Mouse (Mus musculus) MEL (cell line): ENCODE results near the gene Tnp2. TPM values are rescaled to one million over a fixed set of nuclear protein-coding genes. Genes with fewer than 3 reads are reported as not detected.

Experiments used
- DNase-seq: peaks from one replicate; pipeline ENCODE4 v3.0.0; 2011; ENCODE audit warnings: low read depth, low spot score
- H3K27ac ChIP-seq: 2 replicates; pipeline ENCODE4 v1.5.1; 2012; ENCODE audit warnings: low read depth, mild to moderate bottlenecking, control low read depth, low read length, moderate library complexity; ENCODE audit not compliant: control insufficient read depth
- H3K27me3 ChIP-seq, 2 experiments: fragments of 150-350 bp in 1 of 2; sonication (generic) in 1 of 2; 2 replicates each; pipeline ENCODE4 v1.6.1; 2012; ENCODE audit warnings: low read length in 2 of 2, mild to moderate bottlenecking in 2 of 2, improper control_type of control experiment in 1 of 2, moderate library complexity in 1 of 2; ENCODE audit not compliant: insufficient read depth in 2 of 2, control insufficient read depth in 1 of 2
- H3K36me3 ChIP-seq, 2 experiments: 2 replicates each; pipeline ENCODE4 v1.6.1; 2012 to 2014; ENCODE audit warnings: low read length in 2 of 2, improper control_type of control experiment in 1 of 2, inconsistent platforms in 1 of 2, mild to moderate bottlenecking in 1 of 2; ENCODE audit not compliant: insufficient read depth in 2 of 2, control insufficient read depth in 1 of 2
- H3K4me1 ChIP-seq, 2 experiments: fragments of 150-350 bp in 1 of 2; sonication (generic) in 1 of 2; 2 replicates each; pipeline ENCODE4 v1.6.1; 2012; ENCODE audit warnings: low read length in 2 of 2, improper control_type of control experiment in 1 of 2, mild to moderate bottlenecking in 1 of 2; ENCODE audit not compliant: insufficient read depth in 2 of 2, control insufficient read depth in 1 of 2
- H3K4me3 ChIP-seq, 2 experiments: fragments of 150-350 bp in 1 of 2; sonication (generic) in 1 of 2; 2 replicates each; pipeline ENCODE4 v1.5.1; 2012; ENCODE audit warnings: low read depth in 2 of 2, low read length in 2 of 2, mild to moderate bottlenecking in 2 of 2, moderate library complexity in 2 of 2, control low read depth in 1 of 2, improper control_type of control experiment in 1 of 2; ENCODE audit not compliant: control insufficient read depth in 1 of 2, insufficient read depth in 1 of 2
- H3K79me2 ChIP-seq: 2 replicates; pipeline ENCODE4 v1.6.1; 2012; ENCODE audit warnings: mild to moderate bottlenecking, low read length, moderate library complexity; ENCODE audit not compliant: control insufficient read depth, poor library complexity, insufficient read depth
- H3K9ac ChIP-seq: 2 replicates; pipeline ENCODE4 v1.6.1; 2012; ENCODE audit warnings: low read depth, mild to moderate bottlenecking, control low read depth, low read length, moderate library complexity; ENCODE audit not compliant: control insufficient read depth, poor library complexity, severe bottlenecking
- H3K9me3 ChIP-seq: fragments of 150-350 bp; sonication (generic); replicated peaks from 2 replicates; pipeline ENCODE4 v1.6.1; 2012; ENCODE audit warnings: mild to moderate bottlenecking, low read length, improper control_type of control experiment, moderate library complexity; ENCODE audit not compliant: insufficient read depth
- CHD2 ChIP-seq: IDR thresholded peaks from 2 replicates; pipeline ENCODE4 v1.6.1; 2011; ENCODE audit warnings: low read length, improper control_type of control experiment
- CTCF ChIP-seq, 3 experiments: IDR thresholded peaks in 2 of 3; conservative IDR thresholded peaks in 1 of 3; 2 replicates each; pipeline ENCODE4 v1.5.1; 2011 to 2012; ENCODE audit warnings: low read length in 3 of 3, low read depth in 2 of 3, mild to moderate bottlenecking in 2 of 3, improper control_type of control experiment in 1 of 3, inconsistent platforms in 1 of 3, mixed read lengths in 1 of 3, moderate library complexity in 1 of 3; ENCODE audit not compliant: control insufficient read depth in 1 of 3, insufficient read depth in 1 of 3, poor library complexity in 1 of 3, severe bottlenecking in 1 of 3
- E2F4 ChIP-seq: IDR thresholded peaks from 2 replicates; pipeline ENCODE4 v1.6.1; 2011; ENCODE audit warnings: low read depth, low read length, improper control_type of control experiment, borderline replicate concordance
- ELF1 ChIP-seq: IDR thresholded peaks from 2 replicates; pipeline ENCODE4 v1.6.1; 2014; ENCODE audit warnings: low read depth, mild to moderate bottlenecking, inconsistent platforms, low read length, improper control_type of control experiment, moderate library complexity
- ETS1 ChIP-seq: IDR thresholded peaks from 2 replicates; pipeline ENCODE4 v1.6.1; 2012; ENCODE audit warnings: low read depth, mild to moderate bottlenecking, inconsistent platforms, low read length, improper control_type of control experiment, moderate library complexity
- GABPA ChIP-seq: IDR thresholded peaks from 2 replicates; pipeline ENCODE4 v1.6.1; 2012; ENCODE audit warnings: low read depth, mild to moderate bottlenecking, inconsistent platforms, low read length, improper control_type of control experiment, moderate library complexity
- GATA1 ChIP-seq: IDR thresholded peaks from 2 replicates; pipeline ENCODE4 v1.6.1; 2011; ENCODE audit warnings: low read depth, low read length, improper control_type of control experiment
- JUND ChIP-seq: IDR thresholded peaks from 2 replicates; pipeline ENCODE4 v1.6.1; 2011; ENCODE audit warnings: low read depth, mild to moderate bottlenecking, improper control_type of control experiment, low read length
- MAFK ChIP-seq: IDR thresholded peaks from 2 replicates; pipeline ENCODE4 v1.6.1; 2011; ENCODE audit warnings: low read depth, mild to moderate bottlenecking, low read length, improper control_type of control experiment, borderline replicate concordance
- MYC ChIP-seq: IDR thresholded peaks from 2 replicates; pipeline ENCODE4 v1.6.1; 2011; ENCODE audit warnings: low read depth, mild to moderate bottlenecking, low read length, improper control_type of control experiment, moderate library complexity
- NELFE ChIP-seq: IDR thresholded peaks from 2 replicates; pipeline ENCODE4 v1.6.1; 2011; ENCODE audit warnings: low read depth, low read length, improper control_type of control experiment
- NRF1 ChIP-seq: IDR thresholded peaks from 2 replicates; pipeline ENCODE4 v1.6.1; 2014; ENCODE audit warnings: low read depth, mild to moderate bottlenecking, inconsistent platforms, low read length, improper control_type of control experiment, moderate library complexity; ENCODE audit not compliant: poor library complexity, insufficient read depth, severe bottlenecking
- POLR2A ChIP-seq, 2 experiments: IDR thresholded peaks; 2 replicates each; pipeline ENCODE4 v1.6.1; 2011 to 2012; ENCODE audit warnings: low read length in 2 of 2, mild to moderate bottlenecking in 2 of 2, control low read depth in 1 of 2, improper control_type of control experiment in 1 of 2, low read depth in 1 of 2, moderate library complexity in 1 of 2; ENCODE audit not compliant: control insufficient read depth in 1 of 2, insufficient read depth in 1 of 2, poor library complexity in 1 of 2
- POLR2AphosphoS5 ChIP-seq: IDR thresholded peaks from 2 replicates; pipeline ENCODE4 v1.6.1; 2012; ENCODE audit warnings: low read depth, borderline replicate concordance, mild to moderate bottlenecking, inconsistent platforms, low read length, moderate library complexity, mixed read lengths
- RCOR1 ChIP-seq: IDR thresholded peaks from 2 replicates; pipeline ENCODE4 v1.6.1; 2012; ENCODE audit warnings: low read depth, mild to moderate bottlenecking, inconsistent platforms, low read length, improper control_type of control experiment
- SMC3 ChIP-seq: IDR thresholded peaks from 2 replicates; pipeline ENCODE4 v1.6.1; 2011; ENCODE audit warnings: low read depth, low read length, improper control_type of control experiment
- TAL1 ChIP-seq: IDR thresholded peaks from 2 replicates; pipeline ENCODE4 v1.6.1; 2012; ENCODE audit warnings: mild to moderate bottlenecking, inconsistent platforms, low read length, moderate library complexity, mixed read lengths
- UBTF ChIP-seq: IDR thresholded peaks from 2 replicates; pipeline ENCODE4 v1.6.1; 2012; ENCODE audit warnings: low read depth, mild to moderate bottlenecking, inconsistent platforms, low read length, improper control_type of control experiment, moderate library complexity, borderline replicate concordance; ENCODE audit not compliant: insufficient read depth
- USF2 ChIP-seq, 2 experiments: IDR thresholded peaks; 2 replicates each; pipeline ENCODE4 v1.6.1; 2011 to 2012; ENCODE audit warnings: improper control_type of control experiment in 2 of 2, low read length in 2 of 2, borderline replicate concordance in 1 of 2, inconsistent platforms in 1 of 2, low read depth in 1 of 2, mild to moderate bottlenecking in 1 of 2; ENCODE audit not compliant: insufficient read depth in 1 of 2
- ZKSCAN1 ChIP-seq: IDR thresholded peaks from 2 replicates; pipeline ENCODE4 v1.6.1; 2012; ENCODE audit warnings: low read depth, mild to moderate bottlenecking, inconsistent platforms, low read length, improper control_type of control experiment, moderate library complexity
- ZMIZ1 ChIP-seq: IDR thresholded peaks from 2 replicates; pipeline ENCODE4 v1.6.1; 2012; ENCODE audit warnings: low read depth, mild to moderate bottlenecking, inconsistent platforms, low read length, improper control_type of control experiment, moderate library complexity
- polyA plus RNA-seq, 2 experiments: library from polyadenylated mRNA; stranded (reverse) in 1 of 2; unstranded in 1 of 2; fragments of >175 nt in 1 of 2; fragments of >200 nt in 1 of 2; gene quantifications; 2 replicates each; pipeline versions ENCODE4 v1.2.1 to v1.2.4; 2012; ENCODE audit warnings: low replicate concordance in 2 of 2, low read depth in 1 of 2; ENCODE audit not compliant: insufficient read length in 2 of 2, insufficient read depth in 1 of 2, missing spikeins in 1 of 2
- total RNA-seq: library from RNA; depleted of rRNA; stranded (reverse); fragments of 300-350 nt; gene quantifications from 2 replicates; pipeline ENCODE4 v1.2.3, GENCODE M21; 2012

The Tnp2 gene
- total and polyA plus RNA-seq, 3 experiments, result not detected

GRCm38 (mm10) chr16:10818579-10819135, 30.2 kb upstream of the Tnp2 start:
- Histone ChIP-seq H3K27me3 (peaks cover 2 to 4% of the 10 kb centered on the region in 2 experiments; a peak in 3 of 4 replicates), H3K36me3 (peaks cover 0 to 7% of the 10 kb centered on the region in 2 experiments; a peak in 2 of 4 replicates), H3K9me3 (no peaks in the 10 kb centered on the region), H3K4me3 (no peak overlapping the region), H3K79me2 (no peaks in the 10 kb centered on the region), H3K4me1 (peaks cover 5 to 16% of the 10 kb centered on the region in 2 experiments; a peak in 3 of 4 replicates), H3K27ac (no peak overlapping the region), H3K9ac (no peak overlapping the region)
- TF ChIP-seq RCOR1 (no peak), USF2 (IDR thresholded peaks at IDR 0.05; ENCODE audit: borderline replicate concordance in 1 of 2, insufficient read depth in 1 of 2, low read depth in 1 of 2, low read length in 2 of 2) (no peak), ZMIZ1 (no peak), UBTF (no peak), NRF1 (no peak), MYC (no peak), SMC3 (no peak), MAFK (no peak)
- DNase-seq, result no peak

- no peaks in the 10 kb centered on the region for H3K79me2 ChIP-seq
- no peak overlapping the region for H3K27ac ChIP-seq
- H3K4me1 ChIP-seq, result peaks cover 5 to 22% of the 10 kb centered on the region in 2 experiments; a peak in 3 of 4 replicates
- no peak for TF ChIP-seq CTCF (IDR thresholded peaks at IDR 0.05 in 2 of 3, conservative IDR thresholded peaks at IDR 0.05 in 1 of 3; ENCODE audit: control insufficient read depth in 1 of 3, insufficient read depth in 1 of 3, low read depth in 2 of 3, low read length in 3 of 3, poor library complexity in 1 of 3, severe bottlenecking in 1 of 3)
- no peak for TF ChIP-seq POLR2A (IDR thresholded peaks at IDR 0.05; ENCODE audit: control insufficient read depth in 1 of 2, insufficient read depth in 1 of 2, low read depth in 1 of 2, low read length in 2 of 2, poor library complexity in 1 of 2)
- peak; percentile 42 for TF ChIP-seq ETS1
- TF ChIP-seq, all 39 proteins: peak for 1
- H3K27me3 ChIP-seq, result peaks cover 0 to 2% of the 10 kb centered on the region in 2 experiments; a peak in 1 of 4 replicates
- peak; percentile 24 for DNase-seq
- H3K9ac ChIP-seq, result peak overlapping the region; percentile 35; the same call in 1 of the 2 replicates
- peak overlapping the region; percentile 38 to 61 for H3K4me3 ChIP-seq
- H3K36me3 ChIP-seq, result peaks cover 0 to 10% of the 10 kb centered on the region in 2 experiments; a peak in 2 of 4 replicates
- no peaks in the 10 kb centered on the region for H3K9me3 ChIP-seq
These were observed 26.4 kb upstream of the Tnp2 start for GRCm38 (mm10) chr16:10814864-10815263.

GRCm38 (mm10) chr16:10813726-10814125, 25.3 kb upstream of the Tnp2 start:
- Histone ChIP-seq H3K27ac (no peak overlapping the region), H3K4me3 (no peak overlapping the region), H3K4me1 (peaks cover 5 to 22% of the 10 kb centered on the region in 2 experiments; a peak in 3 of 4 replicates), H3K79me2 (no peaks in the 10 kb centered on the region), H3K36me3 (peaks cover 0 to 10% of the 10 kb centered on the region in 2 experiments; a peak in 2 of 4 replicates), H3K9me3 (no peaks in the 10 kb centered on the region), H3K9ac (no peak overlapping the region), H3K27me3 (peaks cover 5% of the 10 kb centered on the region in 2 experiments; a peak in 3 of 4 replicates)
- TF ChIP-seq POLR2AphosphoS5 (no peak), MYC (no peak), GATA1 (no peak), USF2 (IDR thresholded peaks at IDR 0.05; ENCODE audit: borderline replicate concordance in 1 of 2, insufficient read depth in 1 of 2, low read depth in 1 of 2, low read length in 2 of 2) (no peak), ELF1 (no peak), E2F4 (no peak), CHD2 (no peak), TAL1 (no peak), NRF1 (no peak), ZMIZ1 (no peak), POLR2A (IDR thresholded peaks at IDR 0.05; ENCODE audit: control insufficient read depth in 1 of 2, insufficient read depth in 1 of 2, low read depth in 1 of 2, low read length in 2 of 2, poor library complexity in 1 of 2) (no peak), NELFE (no peak), GABPA (no peak), JUND (no peak), ZKSCAN1 (no peak)
- DNase-seq, result peak; percentile 20
